Mouse (Mus musculus) 416B (cell line): ENCODE results near the gene Tnpo2.

Experiments used
- DNase-seq: peaks from one replicate; pipeline ENCODE4 v3.0.0; 2011; ENCODE audit warnings: low read depth

The Tnpo2 gene

DNA sequence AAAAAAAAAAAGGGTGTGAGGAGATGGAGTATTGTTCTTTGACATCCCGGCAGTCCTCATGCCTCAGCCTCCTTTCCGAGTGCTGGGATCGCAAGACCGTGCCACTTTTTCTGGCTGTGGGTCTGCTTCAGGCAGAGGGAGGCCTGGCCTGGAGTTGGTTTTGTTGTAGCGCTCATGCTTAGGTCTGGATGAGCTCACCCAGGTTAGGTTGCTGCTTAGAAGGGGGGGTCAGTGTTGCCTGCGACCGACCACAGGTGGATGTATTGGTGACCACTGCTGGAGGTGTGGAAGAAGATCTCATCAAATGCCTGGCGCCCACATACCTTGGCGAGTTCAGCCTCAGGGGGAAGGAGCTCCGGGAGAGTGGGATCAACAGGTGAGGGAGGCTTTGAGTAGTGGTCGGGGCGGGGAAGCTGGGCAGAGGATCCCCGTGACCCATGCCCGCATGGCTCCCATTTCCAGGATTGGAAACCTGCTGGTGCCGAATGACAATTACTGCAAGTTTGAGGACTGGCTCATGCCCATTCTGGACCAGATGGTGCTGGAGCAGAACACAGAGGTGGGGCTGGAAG, 36.4 kb downstream of the Tnpo2 start:
- DNase-seq, result no peak

DNA sequence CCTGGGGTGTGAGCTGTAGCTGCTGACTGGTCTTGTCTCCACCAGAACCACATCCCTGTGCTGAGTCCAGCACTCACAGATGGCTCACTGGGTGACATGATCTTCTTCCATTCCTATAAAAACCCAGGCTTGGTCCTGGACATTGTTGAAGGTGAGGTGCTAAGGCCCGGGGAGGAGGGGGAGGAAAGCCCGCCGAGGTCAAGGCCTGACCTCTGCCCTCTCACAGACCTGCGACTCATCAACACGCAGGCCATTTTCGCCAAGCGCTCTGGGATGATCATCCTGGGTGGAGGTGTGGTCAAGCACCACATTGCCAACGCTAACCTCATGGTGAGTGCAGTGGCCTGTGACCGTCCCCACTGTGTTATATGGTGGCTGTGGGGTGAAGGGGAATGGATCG, 37.5 kb downstream of the Tnpo2 start:
- DNase-seq, result no peak

DNA sequence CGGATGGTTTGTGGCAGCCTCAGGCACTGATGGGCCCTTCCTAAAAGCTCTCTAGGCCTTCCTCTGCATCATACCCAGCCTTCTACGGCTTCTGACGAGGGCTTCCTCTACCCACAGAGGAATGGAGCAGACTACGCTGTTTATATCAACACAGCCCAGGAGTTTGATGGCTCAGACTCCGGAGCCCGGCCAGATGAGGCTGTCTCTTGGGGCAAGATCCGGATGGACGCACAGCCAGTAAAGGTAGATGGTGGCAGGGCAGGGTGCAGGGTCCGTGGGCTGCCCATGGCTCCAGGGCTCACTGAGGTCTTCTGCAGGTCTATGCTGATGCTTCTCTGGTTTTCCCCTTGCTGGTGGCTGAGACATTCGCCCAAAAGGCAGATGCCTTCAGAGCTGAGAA, 37.9 kb downstream of the Tnpo2 start:
- no peak for DNase-seq

DNA sequence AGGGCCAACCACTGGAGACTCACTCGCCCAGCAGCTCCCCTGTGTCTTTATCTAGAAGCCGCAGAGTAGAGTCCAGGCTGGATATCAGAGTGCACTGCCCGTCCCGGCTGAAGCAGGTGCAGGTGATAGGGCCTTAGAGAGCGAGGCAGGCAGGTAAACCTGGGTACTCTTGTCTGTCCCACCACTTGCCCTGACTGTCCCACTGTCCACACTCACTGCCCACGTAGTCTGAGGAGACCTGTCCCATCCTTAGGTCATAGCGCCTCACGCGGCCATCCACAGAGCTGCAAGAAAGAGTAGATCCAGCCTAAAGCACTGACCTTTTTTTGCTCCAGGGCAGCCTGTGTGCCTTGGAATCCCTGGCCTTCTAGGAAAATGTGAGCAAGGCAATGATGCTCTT, 39.3 kb downstream of the Tnpo2 start:
- no peak for DNase-seq

DNA sequence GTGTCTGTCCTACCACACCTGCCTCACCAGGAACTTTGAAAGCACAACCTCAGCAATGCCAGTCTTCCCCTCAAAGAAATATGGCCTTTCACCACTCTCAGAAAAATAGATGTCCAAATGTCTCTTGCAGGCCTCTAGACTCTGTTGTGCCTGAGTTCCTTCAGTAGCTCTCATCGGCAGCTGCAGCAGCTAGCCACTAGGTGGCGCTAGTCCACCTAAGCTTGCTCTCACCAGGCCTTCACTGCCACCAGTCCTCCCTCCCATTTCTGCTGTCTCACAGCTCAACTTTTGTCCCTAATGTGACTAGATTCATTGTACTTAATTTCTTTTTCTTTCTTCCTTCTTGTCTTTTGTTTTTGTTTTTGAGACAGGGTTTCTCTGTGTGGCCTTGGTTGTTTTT, 40.3 kb downstream of the Tnpo2 start:
- peak; percentile 89 for DNase-seq

DNA sequence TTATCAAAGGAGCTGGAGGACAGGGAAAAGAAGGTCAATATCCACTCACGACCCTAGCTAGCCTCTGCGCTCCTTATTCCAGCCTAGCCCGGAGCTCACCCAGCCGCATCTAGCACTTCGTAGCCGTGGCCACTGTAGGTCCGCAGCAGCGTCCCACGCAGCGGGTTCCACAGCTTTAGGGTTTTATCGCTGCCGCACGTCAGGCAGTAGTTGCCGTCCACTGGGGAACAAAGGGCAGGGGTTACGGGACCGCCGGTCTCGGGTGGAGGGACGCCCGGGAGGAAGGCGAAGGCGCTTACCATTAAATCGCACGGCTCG, 43.5 kb downstream of the Tnpo2 start:
- no peak for DNase-seq

DNA sequence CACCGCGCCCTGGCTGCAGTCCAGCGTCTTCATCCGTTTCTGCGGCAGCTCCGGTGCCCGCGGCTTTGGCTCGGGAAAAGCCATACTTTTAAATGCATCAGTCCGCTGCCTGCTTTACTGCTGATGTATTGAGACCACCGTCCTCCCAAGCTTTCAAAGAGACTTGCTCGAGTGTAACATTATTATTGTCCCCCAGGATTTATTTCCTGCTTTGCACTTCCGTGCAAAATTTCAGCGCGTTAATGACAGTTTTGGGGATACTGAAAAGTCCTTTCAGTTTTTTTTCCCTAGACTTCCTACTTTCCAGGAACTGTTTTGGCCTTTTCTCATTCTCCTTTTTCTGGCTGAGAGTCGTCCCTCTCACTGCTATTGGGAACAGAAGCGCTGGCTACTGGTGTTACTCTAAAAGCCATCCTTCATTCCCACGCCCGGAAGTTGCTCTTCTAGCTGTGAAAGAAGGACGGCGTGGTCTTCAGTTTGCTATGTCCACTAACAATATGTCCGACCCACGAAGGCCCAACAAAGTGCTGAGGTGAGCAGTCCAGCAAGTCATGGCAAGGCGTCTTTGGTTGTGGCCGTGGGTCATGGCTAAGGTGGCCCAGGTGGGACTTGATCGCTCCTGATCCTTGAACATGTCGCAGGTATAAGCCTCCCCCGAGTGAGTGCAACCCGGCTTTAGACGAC, 44.0 kb downstream of the Tnpo2 start, which contains the start of gene Wdr83os:
Gene Wdr83os, plus strand, starts transcription at position 209 of the 684 bp plus-strand sequence.
- DNase-seq, result peak; percentile 91

DNA sequence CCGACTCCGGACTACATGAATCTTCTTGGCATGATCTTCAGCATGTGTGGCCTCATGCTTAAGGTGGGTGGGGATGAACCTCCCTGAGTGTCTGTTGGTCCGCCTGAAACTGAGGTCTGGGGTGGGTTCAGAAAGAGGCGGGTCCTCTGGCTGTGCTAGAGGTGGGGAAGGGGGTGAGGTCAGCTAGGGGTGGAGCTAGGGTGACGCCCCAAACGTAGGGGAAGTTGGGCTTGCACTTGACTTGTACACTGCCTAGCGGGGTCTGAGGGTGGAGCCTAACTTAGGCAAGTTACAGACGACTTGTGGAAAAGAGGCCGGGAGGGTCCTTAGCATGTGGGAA, 44.5 kb downstream of the Tnpo2 start, which contains the start of gene Wdr83:
Gene Wdr83, minus strand, starts transcription at position 91 of the 340 bp plus-strand sequence.
- peak; percentile 94 for DNase-seq

DNA sequence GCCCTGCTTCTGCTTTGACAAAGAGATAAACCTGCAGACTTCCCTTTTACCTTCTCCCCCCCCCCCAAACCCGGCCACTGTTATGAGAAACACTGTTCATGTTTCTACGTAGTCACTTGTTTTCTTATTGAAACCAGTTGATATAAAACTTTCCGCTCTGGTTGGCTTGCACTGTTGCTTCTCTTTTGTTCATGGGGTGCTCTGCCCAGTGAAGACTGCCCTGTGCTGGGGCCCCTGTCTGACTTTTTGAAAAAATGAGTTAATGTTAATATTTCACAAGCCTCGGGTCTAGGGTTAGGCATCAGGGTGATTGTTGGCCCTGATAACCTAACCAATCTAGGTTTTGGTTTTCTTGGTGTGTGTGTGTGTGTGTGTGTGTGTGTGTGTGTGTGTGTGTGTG, 45.5 kb downstream of the Tnpo2 start:
- DNase-seq, result peak; percentile 79

DNA sequence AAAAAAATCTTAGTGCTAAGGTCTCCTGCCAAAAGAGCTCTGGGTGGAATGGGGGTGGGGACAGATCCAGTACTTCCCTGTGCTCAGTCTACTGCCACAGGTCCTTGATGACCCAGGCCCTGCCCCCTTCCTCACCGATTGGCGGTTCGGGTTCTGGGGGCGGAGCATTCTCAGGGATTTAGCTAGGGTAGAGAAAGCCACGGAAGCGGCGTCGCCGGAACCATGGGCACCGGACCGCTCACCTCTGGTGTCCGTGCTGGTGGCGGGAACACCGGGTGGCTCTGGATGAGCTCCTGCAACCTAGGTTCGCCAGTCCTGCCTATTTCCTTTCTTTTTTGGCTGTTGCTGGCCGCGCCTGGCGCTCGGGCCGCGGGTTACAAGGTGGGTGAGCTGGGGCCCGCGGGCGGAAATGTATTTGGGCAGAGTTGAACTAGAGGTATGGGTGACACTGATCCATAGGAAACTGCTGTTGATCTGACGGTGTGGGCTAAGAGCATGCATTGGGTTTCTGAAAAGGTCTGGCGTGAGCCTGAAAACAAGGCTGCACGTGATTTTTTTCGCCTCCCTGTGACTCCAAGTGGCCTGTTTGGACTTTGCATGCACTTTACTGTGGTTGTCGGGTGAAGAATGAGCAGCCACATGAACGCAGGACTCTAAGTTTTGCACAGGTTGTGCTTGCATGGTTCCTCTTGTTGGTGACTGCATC, 46.5 kb downstream of the Tnpo2 start, which contains the start of gene Man2b1:
Gene Man2b1, plus strand, starts transcription at position 163 of the 706 bp plus-strand sequence.
- peak; percentile 94 for DNase-seq

DNA sequence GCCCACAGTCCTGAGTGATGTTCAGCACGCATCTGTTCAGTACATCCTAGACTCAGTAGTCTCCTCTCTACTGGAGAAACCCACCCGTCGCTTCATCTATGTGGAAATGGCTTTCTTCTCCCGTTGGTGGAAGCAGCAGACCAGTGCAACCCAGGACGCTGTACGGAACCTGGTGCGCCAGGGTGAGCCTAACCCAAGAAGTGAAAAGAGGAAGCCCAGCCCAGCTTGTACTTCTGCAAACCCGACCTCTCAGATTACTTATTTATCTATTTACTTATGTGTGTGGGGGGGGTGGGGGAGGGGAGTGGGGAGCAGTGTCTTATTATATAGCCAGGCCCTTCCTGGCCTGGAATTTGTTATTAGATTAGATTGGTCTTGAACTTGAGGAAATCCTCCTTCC, 47.9 kb downstream of the Tnpo2 start:
- DNase-seq, result peak; percentile 66

DNA sequence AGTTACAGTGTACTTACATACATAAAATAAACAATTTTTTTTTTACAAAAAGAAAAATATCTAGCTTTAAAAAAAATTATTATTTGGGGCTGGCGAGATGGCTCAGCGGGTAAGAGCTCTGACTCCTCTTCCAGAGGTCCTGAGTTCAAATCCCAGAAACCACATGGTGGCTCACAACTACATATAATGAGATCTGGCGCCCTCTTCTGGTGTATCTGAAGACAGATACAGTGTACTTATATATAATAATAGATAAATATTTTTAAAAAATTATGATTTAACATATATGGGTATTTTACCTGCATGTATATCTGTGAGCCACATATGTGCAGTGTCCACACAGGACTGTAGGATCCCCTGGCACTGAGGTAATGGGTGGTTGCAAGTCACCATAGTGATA, 49.5 kb downstream of the Tnpo2 start:
- peak; percentile 46 for DNase-seq

DNA sequence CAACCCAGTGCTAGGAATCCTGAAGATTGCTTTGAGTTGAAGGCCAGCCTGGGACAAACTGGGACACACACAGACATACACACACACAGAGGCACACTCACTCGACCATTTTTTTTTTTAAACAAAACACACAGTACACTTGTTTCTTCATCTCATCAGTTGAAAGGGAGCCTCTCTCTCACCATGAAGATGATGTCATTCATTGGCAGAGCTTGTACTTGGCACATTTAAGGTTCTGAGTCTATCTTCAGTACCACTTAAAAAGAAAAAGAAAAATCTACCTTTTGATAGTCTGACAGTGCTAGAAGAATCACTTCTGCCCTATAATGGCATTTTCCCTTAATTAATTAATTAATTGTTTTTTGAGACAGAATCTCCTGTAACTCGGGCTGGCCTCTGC, 52.1 kb downstream of the Tnpo2 start:
- no peak for DNase-seq

DNA sequence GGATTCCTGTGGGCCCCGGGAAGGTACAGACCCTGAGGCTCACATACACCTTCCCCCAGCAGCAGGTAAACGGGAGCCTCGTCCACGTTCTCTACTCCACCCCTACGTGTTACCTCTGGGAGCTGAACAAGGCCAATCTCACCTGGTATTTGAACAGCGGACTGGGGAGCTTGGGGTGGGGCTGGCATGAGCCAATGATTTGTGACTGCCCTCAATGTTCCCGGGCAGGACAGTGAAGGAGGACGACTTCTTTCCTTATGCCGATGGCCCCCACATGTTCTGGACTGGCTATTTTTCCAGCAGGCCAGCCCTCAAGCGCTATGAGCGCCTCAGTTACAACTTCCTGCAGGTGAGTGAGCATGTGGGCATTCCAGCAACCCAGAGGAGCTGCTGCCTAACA, 54.1 kb downstream of the Tnpo2 start:
- DNase-seq, result no peak

DNA sequence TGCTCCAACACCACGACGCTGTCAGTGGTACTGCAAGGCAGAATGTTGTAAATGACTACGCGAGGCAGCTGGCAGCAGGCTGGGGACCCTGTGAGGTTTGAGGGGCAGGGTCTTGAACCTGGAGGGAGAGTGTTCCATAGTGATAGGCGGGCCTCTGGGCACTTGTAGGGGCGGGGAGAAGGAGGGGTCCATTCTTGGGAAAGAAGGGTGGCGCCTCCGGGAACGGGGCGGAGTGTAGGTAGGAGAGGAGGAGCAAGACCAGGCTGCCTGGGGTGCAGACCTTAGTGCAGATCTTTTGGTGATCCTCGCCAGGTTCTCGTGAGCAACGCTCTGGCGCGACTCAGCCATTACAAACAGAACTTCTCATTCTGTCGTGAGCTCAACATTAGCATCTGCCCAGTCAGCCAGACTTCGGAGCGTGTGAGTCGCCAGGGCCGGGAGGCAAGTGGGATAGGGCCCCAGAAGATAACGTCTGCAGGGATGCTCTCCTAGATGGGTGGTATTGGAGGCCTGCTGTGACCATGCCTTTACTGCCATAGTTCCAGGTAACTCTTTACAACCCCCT, 54.9 kb downstream of the Tnpo2 start:
- DNase-seq, result no peak

DNA sequence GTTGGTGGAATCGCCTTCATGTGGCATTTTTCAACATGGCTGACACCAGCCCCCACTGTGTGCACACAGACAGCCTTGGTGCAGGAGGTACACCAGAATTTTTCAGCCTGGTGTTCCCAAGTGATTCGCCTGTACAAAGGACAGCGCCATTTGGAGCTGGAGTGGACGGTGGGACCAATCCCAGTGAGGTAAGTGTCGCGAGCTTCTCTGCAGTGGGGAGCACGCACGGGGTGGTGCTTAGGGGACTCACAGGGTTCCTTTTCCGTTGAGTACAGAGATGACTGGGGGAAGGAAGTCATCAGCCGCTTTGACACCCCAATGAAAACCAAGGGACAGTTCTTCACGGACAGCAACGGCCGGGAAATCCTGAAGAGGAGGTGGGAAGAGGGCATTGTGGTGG, 58.3 kb downstream of the Tnpo2 start:
- no peak for DNase-seq

DNA sequence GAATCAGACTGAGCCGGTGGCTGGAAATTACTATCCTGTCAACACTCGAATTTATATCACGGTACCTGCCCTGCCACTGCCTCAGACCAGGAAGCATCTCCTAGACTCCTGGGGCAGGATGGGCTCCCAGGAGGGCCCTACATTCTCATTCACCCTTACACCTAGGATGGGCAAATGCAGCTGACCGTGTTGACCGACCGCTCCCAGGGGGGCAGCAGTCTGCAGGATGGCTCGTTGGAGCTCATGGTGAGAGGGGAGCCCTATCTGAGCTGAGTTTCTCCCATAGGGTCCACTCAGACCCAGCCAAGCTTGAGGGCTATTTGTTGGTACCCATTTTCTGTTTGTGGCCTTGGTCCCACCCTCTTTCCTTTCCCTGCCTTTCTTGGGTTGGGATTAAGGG, 58.9 kb downstream of the Tnpo2 start:
- DNase-seq, result no peak

DNA sequence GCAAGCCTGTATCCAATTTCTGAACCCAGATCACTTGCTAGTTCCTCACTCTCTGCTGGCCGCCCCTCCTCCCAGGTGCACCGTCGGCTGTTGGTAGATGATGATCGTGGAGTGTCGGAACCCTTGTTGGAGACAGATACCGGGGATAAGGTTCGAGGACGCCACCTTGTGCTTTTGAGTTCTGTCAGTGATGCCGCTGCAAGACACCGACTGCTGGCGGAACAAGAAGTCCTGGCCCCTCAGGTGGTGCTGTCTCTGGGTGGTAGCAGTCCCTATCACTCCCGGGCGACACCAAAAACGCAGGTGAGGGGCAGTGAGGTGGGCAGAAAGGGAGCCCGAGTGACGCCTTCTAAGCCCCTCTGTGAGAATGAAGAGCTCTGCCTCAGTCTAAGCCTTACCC, 59.5 kb downstream of the Tnpo2 start:
- DNase-seq, result no peak

DNA sequence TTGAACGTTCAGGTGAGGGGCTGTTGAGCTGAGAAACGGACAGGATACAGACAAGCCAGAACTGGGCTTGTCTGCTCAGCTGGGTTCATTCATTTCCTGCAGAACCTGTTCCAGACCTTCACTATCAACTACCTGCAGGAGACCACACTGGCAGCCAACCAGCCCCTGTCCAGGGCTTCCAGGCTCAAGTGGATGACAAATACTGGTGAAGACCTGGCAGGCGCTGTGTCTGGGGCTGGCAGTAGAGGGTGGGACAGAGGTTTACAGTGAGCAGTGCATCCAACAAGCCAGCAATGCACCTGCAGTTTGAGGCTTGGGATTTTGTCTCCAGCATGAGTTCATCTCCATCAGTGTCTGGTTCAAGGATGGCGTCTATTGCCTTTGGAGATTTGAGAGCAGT, 60.1 kb downstream of the Tnpo2 start:
- DNase-seq, result no peak

DNA sequence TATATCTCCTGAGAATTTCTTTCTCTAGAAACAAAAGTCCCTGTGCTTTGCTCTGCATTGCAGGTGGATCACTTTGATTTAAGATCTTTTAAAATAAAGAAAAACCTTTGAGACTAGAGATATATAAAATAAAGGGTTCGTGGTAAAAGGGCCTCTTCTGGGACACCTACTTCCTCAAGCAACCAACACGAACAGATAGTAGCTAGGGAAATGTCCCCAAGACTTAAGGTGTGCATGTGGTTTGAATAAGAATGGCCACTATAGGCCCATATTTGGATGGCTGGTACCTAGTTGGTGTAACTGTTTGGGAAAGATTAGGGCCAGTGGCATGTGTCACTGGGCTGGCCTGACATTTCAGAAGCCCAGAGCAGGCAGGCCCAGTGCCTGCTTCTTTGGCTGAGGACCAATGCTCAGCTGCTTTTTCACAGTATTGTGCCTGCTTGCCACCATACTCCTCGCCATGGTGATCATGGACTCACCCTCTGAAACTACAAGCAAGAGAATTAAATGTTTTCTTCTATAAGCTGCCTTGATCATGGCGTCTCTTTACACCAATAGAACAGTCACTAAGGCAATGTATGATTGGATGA, 63.5 kb downstream of the Tnpo2 start:
- DNase-seq, result no peak
